Mouse (Mus musculus) myocyte (in vitro differentiated cells): Measurements from ENCODE around the gene Mbnl2.

Experiments used
- E2F4 ChIP-seq: IDR thresholded peaks from one replicate; pipeline ENCODE4 v1.6.1; 2011; ENCODE audit warnings: mild to moderate bottlenecking, control low read depth, moderate library complexity; ENCODE audit not compliant: insufficient read depth
- MAX ChIP-seq: IDR thresholded peaks from one replicate; pipeline ENCODE4 v1.6.1; 2011; ENCODE audit warnings: low read depth, mild to moderate bottlenecking, control low read depth
- MYOG ChIP-seq, 3 experiments: IDR thresholded peaks; one replicate each; pipeline ENCODE4 v1.6.1; 2011; ENCODE audit warnings: control low read depth in 2 of 3, low read depth in 2 of 3, mild to moderate bottlenecking in 2 of 3; ENCODE audit not compliant: insufficient read length in 2 of 3, control insufficient read depth in 1 of 3, insufficient read depth in 1 of 3
- POLR2A ChIP-seq: IDR thresholded peaks from one replicate; pipeline ENCODE4 v1.6.1; 2011; ENCODE audit warnings: low read depth, mild to moderate bottlenecking, control low read depth, moderate library complexity; ENCODE audit not compliant: insufficient read length
- TCF12 ChIP-seq: IDR thresholded peaks from one replicate; pipeline ENCODE4 v1.6.1; 2011; ENCODE audit warnings: mild to moderate bottlenecking, control low read depth; ENCODE audit not compliant: poor library complexity, insufficient read depth, severe bottlenecking
- USF1 ChIP-seq: IDR thresholded peaks from one replicate; pipeline ENCODE4 v1.6.1; 2011; ENCODE audit warnings: low read depth, mild to moderate bottlenecking, control low read depth, moderate library complexity

- no peak for TF ChIP-seq USF1
- no peak for TF ChIP-seq E2F4
- no peak for TF ChIP-seq POLR2A
- no peak for TF ChIP-seq MAX
- TF ChIP-seq TCF12 = no peak
- TF ChIP-seq MYOG (IDR thresholded peaks at IDR 0.05; ENCODE audit: control insufficient read depth in 1 of 3, insufficient read depth in 1 of 3, insufficient read length in 2 of 3, low read depth in 2 of 3) = no peak
Measured at GRCm38 (mm10) chr14:120441256-120441655, 165.8 kb downstream of the Mbnl2 start.
